Mouse (Mus musculus): ENCODE data around the gene Ugt1a1. TPM values are rescaled to one million over a fixed set of nuclear protein-coding genes. Genes with fewer than 3 reads are reported as not detected.

Ugt1a1 gene
- polyA plus RNA-seq, 1 experiment from 2014 or later, result not detected

DNA sequence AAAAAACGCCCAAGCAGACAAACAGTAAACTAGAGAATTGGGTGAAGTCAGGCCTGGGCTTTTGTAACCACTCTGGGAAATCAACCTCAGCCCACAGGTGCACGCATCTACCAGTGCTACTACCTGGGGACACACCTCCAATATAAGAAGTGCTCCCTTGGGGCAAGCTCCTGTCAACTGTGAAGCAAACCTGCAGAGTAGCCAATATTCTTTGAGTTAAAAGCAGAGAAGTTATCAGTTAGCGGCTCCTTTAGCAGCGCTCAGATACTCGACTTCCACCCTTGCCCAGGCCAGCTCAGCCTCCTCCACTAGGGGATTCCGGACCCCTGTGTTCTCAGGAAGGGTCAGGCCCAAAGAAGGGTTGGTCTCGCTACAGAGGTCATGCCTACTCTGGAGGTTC, 49.9 kb downstream of the Ugt1a1 start:
- H3K27ac ChIP-seq (replicated peaks), result no peak overlapping the region
- H3K4me1 ChIP-seq, result peaks cover 6% of the 10 kb centered on the region
- no peaks in the 10 kb centered on the region for H3K9me3 ChIP-seq (replicated peaks)
- peaks cover 66% of the 10 kb centered on the region for H3K36me3 ChIP-seq
- H3K27me3 ChIP-seq (replicated peaks), result no peaks in the 10 kb centered on the region
- ATAC-seq (ENCODE audit: low FRiP score), result no peak
- no peak overlapping the region for H3K4me3 ChIP-seq (replicated peaks)
- H3K9ac ChIP-seq (replicated peaks), result no peak overlapping the region
- H3K4me2 ChIP-seq, result no peak overlapping the region
- WGBS, result 86% methylated on average over 7 of the region's 7 CpGs

DNA sequence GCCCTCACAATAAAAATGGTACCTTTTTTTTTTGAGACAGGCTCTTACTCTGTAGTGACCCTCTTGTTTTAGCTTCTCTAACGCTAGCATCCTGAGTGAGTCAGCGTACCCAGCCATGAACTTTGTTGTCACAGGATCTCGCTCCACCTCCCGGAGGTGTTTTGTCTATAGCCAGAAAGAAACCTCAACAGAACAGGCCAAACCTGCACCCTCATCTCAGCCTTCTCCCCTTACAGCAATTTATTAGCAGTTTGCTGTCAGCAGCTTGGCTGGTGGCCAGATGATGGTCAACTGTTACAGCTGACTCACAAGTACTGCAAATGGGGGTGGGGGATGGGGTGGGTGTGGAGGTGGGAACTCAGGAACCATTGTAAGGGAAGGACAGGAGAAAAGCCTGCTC, 50.5 kb downstream of the Ugt1a1 start:
- H3K27ac ChIP-seq (replicated peaks), result no peak overlapping the region
- 77% methylated on average over 4 of the region's 4 CpGs for WGBS
- H3K9me3 ChIP-seq (replicated peaks), result no peaks in the 10 kb centered on the region
- peaks cover 72% of the 10 kb centered on the region for H3K36me3 ChIP-seq
- no peaks in the 10 kb centered on the region for H3K27me3 ChIP-seq (replicated peaks)
- no peak overlapping the region for H3K4me2 ChIP-seq
- peaks cover 6% of the 10 kb centered on the region for H3K4me1 ChIP-seq
- ATAC-seq (ENCODE audit: low FRiP score), result no peak
- H3K4me3 ChIP-seq (replicated peaks), result no peak overlapping the region
- no peak overlapping the region for H3K9ac ChIP-seq (replicated peaks)

DNA sequence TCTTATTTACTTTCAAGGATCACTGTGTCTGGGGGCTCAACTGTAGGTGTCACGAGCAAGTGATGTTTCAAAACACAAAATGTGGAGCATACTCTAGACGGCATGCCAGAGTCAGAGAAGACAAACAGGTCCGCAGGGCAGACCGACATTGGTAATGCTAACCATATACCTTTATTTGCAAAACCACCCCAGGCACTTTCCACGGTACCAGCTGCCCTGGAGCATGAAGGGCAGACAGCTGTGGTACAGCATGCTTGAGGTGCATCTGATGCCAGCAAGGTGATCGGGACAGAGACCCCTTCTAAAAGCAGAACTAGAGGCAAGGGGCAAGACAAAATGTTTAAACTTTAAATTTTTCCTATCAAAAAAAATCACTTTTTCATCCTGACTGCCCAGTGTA, 51.2 kb downstream of the Ugt1a1 start:
- Histone ChIP-seq H3K9me3 (replicated peaks) (no peaks in the 10 kb centered on the region), H3K4me3 (replicated peaks) (no peak overlapping the region), H3K36me3 (peaks cover 79% of the 10 kb centered on the region), H3K27ac (replicated peaks) (no peak overlapping the region), H3K9ac (replicated peaks) (no peak overlapping the region), H3K4me2 (no peak overlapping the region), H3K27me3 (replicated peaks) (no peaks in the 10 kb centered on the region), H3K4me1 (peaks cover 6% of the 10 kb centered on the region)
- WGBS, result 75% methylated on average over 6 of the region's 6 CpGs
- no peak for ATAC-seq (ENCODE audit: low FRiP score)

DNA sequence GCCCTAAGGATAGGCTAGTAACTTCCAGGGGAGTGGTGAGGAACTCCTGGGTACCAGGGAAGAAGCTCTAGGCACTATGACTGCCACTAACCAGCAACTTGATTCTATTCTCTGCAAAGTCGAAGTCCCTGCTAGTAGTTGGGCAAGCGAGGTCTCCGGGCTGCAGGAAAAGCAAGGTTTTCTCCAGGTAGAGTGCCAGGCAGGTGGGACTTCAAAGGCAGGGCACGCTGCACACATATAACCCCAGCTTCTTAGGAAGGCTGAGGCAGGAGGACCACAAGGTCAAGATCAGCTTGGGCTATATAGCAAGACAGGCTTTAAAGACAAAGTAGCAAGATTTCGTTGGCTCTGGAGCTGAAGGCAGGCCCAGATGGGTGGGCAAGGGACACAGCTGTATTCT, 52.0 kb downstream of the Ugt1a1 start:
- Histone ChIP-seq H3K9me3 (replicated peaks) (no peaks in the 10 kb centered on the region), H3K4me3 (replicated peaks) (no peak overlapping the region), H3K4me1 (peaks cover 6% of the 10 kb centered on the region), H3K9ac (replicated peaks) (no peak overlapping the region), H3K36me3 (peaks cover 87% of the 10 kb centered on the region), H3K27ac (replicated peaks) (no peak overlapping the region), H3K4me2 (no peak overlapping the region), H3K27me3 (replicated peaks) (no peaks in the 10 kb centered on the region)
- 92% methylated on average over 5 of the region's 5 CpGs for WGBS
- ATAC-seq (ENCODE audit: low FRiP score), result no peak

DNA sequence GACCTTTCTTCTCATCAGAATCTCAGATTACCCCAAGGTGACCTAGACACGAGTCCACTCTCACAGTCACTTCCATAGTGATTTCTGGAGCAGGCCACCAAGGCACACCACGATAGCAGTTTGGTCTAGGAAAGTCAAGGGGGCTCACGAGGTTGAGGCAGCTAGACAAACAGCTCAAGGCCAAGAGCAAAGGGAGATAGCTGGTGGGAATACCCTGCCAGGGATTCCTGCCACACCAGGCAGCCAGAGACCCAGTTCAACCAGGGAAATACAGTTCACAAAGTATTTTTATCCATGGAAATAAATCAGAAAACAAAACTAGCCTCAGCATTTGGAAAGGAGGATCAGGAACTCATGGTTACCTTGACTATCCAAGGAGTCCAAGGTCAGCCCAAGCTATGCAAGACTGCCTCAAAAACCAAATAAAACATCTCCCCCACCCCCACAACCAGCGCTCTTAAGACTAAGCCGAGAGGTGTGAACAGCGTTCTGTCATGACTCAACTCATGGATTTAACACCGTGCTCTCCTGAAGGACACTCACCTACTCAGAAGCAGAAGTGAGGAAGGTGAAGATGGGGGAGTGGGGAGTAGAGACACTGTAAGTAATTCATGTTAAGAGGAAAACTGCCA, 52.6 kb downstream of the Ugt1a1 start:
- H3K27me3 ChIP-seq (replicated peaks), result no peaks in the 10 kb centered on the region
- peaks cover 93% of the 10 kb centered on the region for H3K36me3 ChIP-seq
- no peak overlapping the region for H3K4me3 ChIP-seq (replicated peaks)
- no peak overlapping the region for H3K9ac ChIP-seq (replicated peaks)
- 93% methylated on average over 7 of the region's 7 CpGs for WGBS
- H3K9me3 ChIP-seq (replicated peaks), result no peaks in the 10 kb centered on the region
- H3K4me1 ChIP-seq, result peaks cover 4% of the 10 kb centered on the region
- H3K4me2 ChIP-seq, result no peak overlapping the region
- H3K27ac ChIP-seq (replicated peaks), result no peak overlapping the region
- no peak for ATAC-seq (ENCODE audit: low FRiP score)

DNA sequence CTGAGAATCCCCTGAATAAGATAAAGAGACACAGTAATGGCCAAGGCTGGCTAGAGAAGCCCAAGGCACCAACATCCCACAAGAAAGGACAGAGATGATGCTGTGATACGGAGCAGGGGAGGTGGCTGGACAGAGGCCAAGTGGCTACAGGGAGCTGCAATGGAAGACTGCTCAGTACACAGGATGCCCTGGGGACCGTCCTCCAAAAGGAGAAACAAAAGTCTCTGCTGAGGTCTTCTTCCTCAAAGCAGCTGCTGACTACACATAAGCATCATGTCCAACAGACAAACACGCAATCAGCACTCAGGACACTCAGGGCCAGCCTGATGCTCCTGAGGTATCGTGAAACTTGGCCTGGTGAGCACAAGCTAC, 53.1 kb downstream of the Ugt1a1 start:
- Histone ChIP-seq H3K9me3 (replicated peaks) (no peaks in the 10 kb centered on the region), H3K4me1 (no peaks in the 10 kb centered on the region; the same call in 1 of the 2 replicates), H3K4me2 (no peak overlapping the region), H3K4me3 (replicated peaks) (no peak overlapping the region), H3K36me3 (peaks cover 97% of the 10 kb centered on the region), H3K9ac (replicated peaks) (no peak overlapping the region), H3K27me3 (replicated peaks) (no peaks in the 10 kb centered on the region), H3K27ac (replicated peaks) (no peak overlapping the region)
- ATAC-seq (ENCODE audit: low FRiP score), result no peak
- 79% methylated on average over 4 of the region's 4 CpGs for WGBS

DNA sequence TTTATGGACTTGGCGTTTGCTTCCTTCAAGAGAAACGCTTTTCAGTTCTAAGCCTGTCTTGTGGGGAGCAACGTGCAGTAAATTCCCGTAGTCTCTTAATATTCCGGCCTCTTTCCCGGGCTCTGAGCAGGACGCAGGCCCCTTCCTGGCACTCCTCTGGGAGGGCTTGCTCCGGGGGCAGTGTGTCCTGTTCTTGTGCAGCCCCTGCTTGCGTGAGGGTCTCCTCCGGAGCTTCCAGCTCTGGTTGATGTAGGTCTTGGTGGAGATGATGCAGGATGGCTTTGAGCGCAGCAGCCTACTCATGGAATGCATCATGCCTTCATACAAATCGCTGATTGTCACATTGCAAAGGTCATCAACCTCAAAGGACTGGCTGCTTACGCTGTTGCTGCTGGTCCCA, 54.4 kb downstream of the Ugt1a1 start:
- Histone ChIP-seq H3K4me1 (no peaks in the 10 kb centered on the region; the same call in 1 of the 2 replicates), H3K27ac (replicated peaks) (no peak overlapping the region), H3K4me3 (replicated peaks) (no peak overlapping the region), H3K9ac (replicated peaks) (no peak overlapping the region), H3K9me3 (replicated peaks) (no peaks in the 10 kb centered on the region), H3K27me3 (replicated peaks) (no peaks in the 10 kb centered on the region), H3K4me2 (no peak overlapping the region), H3K36me3 (peaks cover 89% of the 10 kb centered on the region)
- ATAC-seq (ENCODE audit: low FRiP score), result no peak
- 89% methylated on average over 13 of the region's 13 CpGs for WGBS

DNA sequence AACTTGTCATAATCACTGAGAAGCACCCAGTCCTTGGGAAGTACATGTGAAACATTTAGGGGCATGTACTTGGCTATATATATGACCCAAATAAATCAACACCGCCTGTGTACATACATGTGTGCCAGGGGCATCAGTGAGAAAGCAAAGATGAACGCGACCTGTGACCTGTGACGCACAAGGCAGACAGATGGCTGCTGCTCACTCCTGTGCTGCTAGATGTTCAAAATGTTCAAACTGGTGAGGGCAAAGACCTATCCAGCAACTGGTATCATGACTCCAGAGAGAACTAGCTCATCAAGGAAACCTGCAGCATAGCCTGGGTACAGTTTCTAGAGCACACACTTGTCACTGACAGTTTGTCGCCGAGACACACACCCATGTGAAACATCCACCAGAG, 55.7 kb downstream of the Ugt1a1 start:
- Histone ChIP-seq H3K9me3 (replicated peaks) (no peaks in the 10 kb centered on the region), H3K36me3 (peaks cover 81% of the 10 kb centered on the region), H3K27me3 (replicated peaks) (no peaks in the 10 kb centered on the region), H3K9ac (replicated peaks) (no peak overlapping the region), H3K4me3 (replicated peaks) (no peak overlapping the region), H3K4me2 (no peak overlapping the region), H3K27ac (replicated peaks) (no peak overlapping the region), H3K4me1 (no peaks in the 10 kb centered on the region; the same call in 1 of the 2 replicates)
- no peak for ATAC-seq (ENCODE audit: low FRiP score)
- WGBS, result 96% methylated on average over 6 of the region's 6 CpGs

DNA sequence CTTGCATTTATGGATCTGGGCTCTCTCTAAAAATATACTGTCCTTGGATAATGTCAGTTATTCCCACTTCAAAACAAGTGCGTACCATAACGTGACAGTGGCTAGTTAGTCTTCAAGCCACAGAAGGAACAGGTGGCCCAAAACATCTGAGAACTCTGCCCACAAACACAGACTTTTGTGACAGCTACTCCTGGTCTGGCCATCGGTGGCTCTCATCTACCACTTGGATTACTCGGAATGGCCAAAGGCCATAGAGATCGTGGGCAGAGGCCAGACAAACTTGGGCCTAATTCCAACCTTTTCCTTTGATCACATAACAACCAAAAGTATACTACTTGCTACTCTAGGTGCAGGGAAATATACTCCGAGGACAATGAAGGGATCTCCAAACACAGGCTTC, 56.3 kb downstream of the Ugt1a1 start:
- H3K27me3 ChIP-seq (replicated peaks), result no peaks in the 10 kb centered on the region
- H3K9ac ChIP-seq (replicated peaks), result no peak overlapping the region
- no peaks in the 10 kb centered on the region for H3K9me3 ChIP-seq (replicated peaks)
- no peak overlapping the region for H3K4me2 ChIP-seq
- no peak overlapping the region for H3K4me3 ChIP-seq (replicated peaks)
- no peaks in the 10 kb centered on the region for H3K4me1 ChIP-seq
- 89% methylated on average over 6 of the region's 6 CpGs for WGBS
- no peak overlapping the region for H3K27ac ChIP-seq (replicated peaks)
- ATAC-seq (ENCODE audit: low FRiP score), result no peak
- H3K36me3 ChIP-seq, result peaks cover 80% of the 10 kb centered on the region

Other genes with a start within 250 kb of the Ugt1a1 start
- 20.4 and 22.5 TPM in 2 replicates for gene Usp40, start 203.4 kb upstream of the Ugt1a1 start, polyA plus RNA-seq (2015; fragmentation: Nextera tagmentation; extraction: Ambion mirVana)
- gene Ugt1a10, start 156.6 kb upstream of the Ugt1a1 start, polyA plus RNA-seq (2015; fragmentation: Nextera tagmentation; extraction: Ambion mirVana), result not detected in 2 replicates
- 0.12 TPM in 1 of 2 replicates, not detected in the other for gene Ugt1a9, start 141.2 kb upstream of the Ugt1a1 start, polyA plus RNA-seq (2015; fragmentation: Nextera tagmentation; extraction: Ambion mirVana)
- gene Ugt1a8, start 124.1 kb upstream of the Ugt1a1 start, polyA plus RNA-seq (2015; fragmentation: Nextera tagmentation; extraction: Ambion mirVana), result not detected in 2 replicates
- 1.5 and 3.7 TPM in 2 replicates for gene Ugt1a7c, start 116.9 kb upstream of the Ugt1a1 start, polyA plus RNA-seq (2015; fragmentation: Nextera tagmentation; extraction: Ambion mirVana)
- 0.10 TPM in 1 of 2 replicates, not detected in the other for gene Ugt1a6b, start 108.7 kb upstream of the Ugt1a1 start, polyA plus RNA-seq (2015; fragmentation: Nextera tagmentation; extraction: Ambion mirVana)
- gene Ugt1a6a, start 77.2 kb upstream of the Ugt1a1 start, polyA plus RNA-seq (2015; fragmentation: Nextera tagmentation; extraction: Ambion mirVana), result 1.7 and 1.9 TPM in 2 replicates
- not detected in 2 replicates for gene Ugt1a5, start 45.9 kb upstream of the Ugt1a1 start, polyA plus RNA-seq (2015; fragmentation: Nextera tagmentation; extraction: Ambion mirVana)
- not detected in 2 replicates for gene Ugt1a2, start 11.4 kb upstream of the Ugt1a1 start, polyA plus RNA-seq (2015; fragmentation: Nextera tagmentation; extraction: Ambion mirVana)
- gene Dnajb3, start 6.2 kb upstream of the Ugt1a1 start, polyA plus RNA-seq (2015; fragmentation: Nextera tagmentation; extraction: Ambion mirVana), result 11.9 and 13.7 TPM in 2 replicates
- 0.41 and 0.69 TPM in 2 replicates for gene Mroh2a, start 15.0 kb downstream of the Ugt1a1 start, polyA plus RNA-seq (2015; fragmentation: Nextera tagmentation; extraction: Ambion mirVana)
- 63.6 and 84.0 TPM in 2 replicates for gene Hjurp, start 65.7 kb downstream of the Ugt1a1 start, polyA plus RNA-seq (2015; fragmentation: Nextera tagmentation; extraction: Ambion mirVana)
- gene Trpm8, start 65.7 kb downstream of the Ugt1a1 start, polyA plus RNA-seq (2015; fragmentation: Nextera tagmentation; extraction: Ambion mirVana), result 0.11 and 0.14 TPM in 2 replicates
- gene Spp2, start 195.0 kb downstream of the Ugt1a1 start, polyA plus RNA-seq (2015; fragmentation: Nextera tagmentation; extraction: Ambion mirVana), result not detected in 2 replicates

All from neural tube, embryonic 15.5 days (tissue).